Mouse (Mus musculus) myocyte (in vitro differentiated cells): ENCODE data around the gene Art3.

Experiments
- CEBPB ChIP-seq: IDR thresholded peaks from 2 replicates; pipeline ENCODE4 v1.6.1; 2011; ENCODE audit warnings: mild to moderate bottlenecking, moderate library complexity; ENCODE audit not compliant: poor library complexity, insufficient read depth, severe bottlenecking
- E2F4 ChIP-seq: IDR thresholded peaks from one replicate; pipeline ENCODE4 v1.6.1; 2011; ENCODE audit warnings: mild to moderate bottlenecking, control low read depth, moderate library complexity; ENCODE audit not compliant: insufficient read depth
- MAX ChIP-seq: IDR thresholded peaks from one replicate; pipeline ENCODE4 v1.6.1; 2011; ENCODE audit warnings: low read depth, mild to moderate bottlenecking, control low read depth
- MYOD1 ChIP-seq, 3 experiments: IDR thresholded peaks; one replicate each; pipeline ENCODE4 v1.6.1; 2011; ENCODE audit warnings: control low read depth in 2 of 3, low read depth in 2 of 3, mild to moderate bottlenecking in 2 of 3, moderate library complexity in 1 of 3; ENCODE audit not compliant: insufficient read length in 2 of 3, control insufficient read depth in 1 of 3
- POLR2A ChIP-seq: IDR thresholded peaks from one replicate; pipeline ENCODE4 v1.6.1; 2011; ENCODE audit warnings: low read depth, mild to moderate bottlenecking, control low read depth, moderate library complexity; ENCODE audit not compliant: insufficient read length
- POLR2AphosphoS2 ChIP-seq: IDR thresholded peaks from one replicate; pipeline ENCODE4 v1.6.1; 2011; ENCODE audit warnings: low read depth, control low read depth; ENCODE audit not compliant: insufficient read length
- REST ChIP-seq: IDR thresholded peaks from one replicate; pipeline ENCODE4 v1.6.1; 2011; ENCODE audit warnings: mild to moderate bottlenecking, control low read depth, moderate library complexity; ENCODE audit not compliant: insufficient read depth, insufficient read length
- SRF ChIP-seq: IDR thresholded peaks from one replicate; pipeline ENCODE4 v1.6.1; 2011; ENCODE audit warnings: low read depth; ENCODE audit not compliant: control insufficient read depth, insufficient read length
- USF1 ChIP-seq: IDR thresholded peaks from one replicate; pipeline ENCODE4 v1.6.1; 2011; ENCODE audit warnings: low read depth, mild to moderate bottlenecking, control low read depth, moderate library complexity

DNA sequence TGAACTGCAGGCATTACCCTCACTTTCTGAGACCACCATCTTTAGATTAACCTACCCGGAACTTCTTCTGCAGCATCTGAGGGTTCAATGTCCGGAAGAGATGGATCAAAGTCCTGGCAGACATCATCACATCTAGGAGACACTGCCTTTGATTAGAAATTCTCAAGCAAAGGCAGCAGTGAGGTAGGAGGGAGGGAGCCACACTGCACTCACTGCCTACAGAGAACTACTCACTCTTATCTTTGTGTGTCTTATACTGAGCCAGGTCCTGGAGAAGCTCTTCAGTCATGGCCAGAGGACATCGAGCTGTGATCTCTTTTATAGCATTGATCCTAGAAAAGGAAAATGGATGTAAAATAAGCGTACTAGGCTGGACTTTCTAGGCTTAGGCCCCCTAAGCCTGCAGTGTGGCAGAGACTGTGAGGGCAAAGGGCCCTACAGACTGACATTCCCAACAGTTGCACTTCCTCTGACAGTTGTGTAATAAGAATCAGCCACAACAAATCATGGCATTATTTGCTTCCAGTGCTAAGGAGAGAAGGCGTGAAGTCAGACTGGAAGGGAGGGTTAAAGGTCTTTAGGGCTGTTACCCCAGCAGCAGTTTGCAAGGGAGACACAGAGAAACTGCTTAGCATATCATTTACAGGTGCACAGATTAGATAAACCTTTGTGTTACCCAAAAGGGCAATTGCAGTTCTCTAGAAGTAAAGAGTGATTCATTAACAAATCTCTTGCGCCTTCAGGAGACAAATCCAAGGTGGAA, 39.8 kb upstream of the Art3 start:
- TF ChIP-seq E2F4 (no peak), REST (no peak), USF1 (no peak), CEBPB (no peak), MAX (no peak), SRF (no peak), MYOD1 (IDR thresholded peaks at IDR 0.05; ENCODE audit: control insufficient read depth in 1 of 3, insufficient read length in 2 of 3, low read depth in 2 of 3) (no peak), POLR2A (no peak), POLR2AphosphoS2 (no peak)
